Mouse (Mus musculus): ENCODE results near the gene 4931406P16Rik.
"Not testable (repeated sequence)": the region's sequence is repeated elsewhere in the genome, so short reads cannot be mapped to it uniquely, and the experiment has no call there.

Gene 4931406P16Rik

GRCm38 (mm10) chr7:34214644-34215043, 98.7 kb downstream of the 4931406P16Rik start:
- no peak for DNase-seq (ENCODE audit: low read depth, low spot score)

- DNase-seq (ENCODE audit: low read depth, low spot score), result no peak
Observed at GRCm38 (mm10) chr7:34213281-34213680, 100.1 kb downstream of the 4931406P16Rik start.

- no peak for DNase-seq (ENCODE audit: low read depth, low spot score)
Observed at GRCm38 (mm10) chr7:34208027-34208745, 105.2 kb downstream of the 4931406P16Rik start.

DNA sequence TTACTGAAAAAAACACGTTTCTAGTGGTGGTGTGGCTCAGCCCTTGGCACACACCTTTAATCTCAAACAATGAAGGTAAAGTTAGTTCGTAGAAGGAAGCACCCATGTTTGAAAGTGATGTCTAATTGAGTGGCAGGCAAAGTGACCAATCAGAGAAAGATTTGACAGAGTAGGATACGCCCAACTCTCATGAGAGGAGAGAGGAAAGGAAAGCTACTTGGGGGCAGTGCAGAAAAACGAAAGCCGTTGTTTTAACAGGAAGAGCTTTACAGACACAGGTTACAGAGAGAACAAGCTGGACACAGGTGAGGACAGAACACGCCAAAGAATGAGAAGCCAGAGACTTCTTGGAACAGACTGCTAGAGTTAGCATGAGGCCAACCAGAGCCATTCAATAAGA, 107.0 kb downstream of the 4931406P16Rik start:
- DNase-seq (ENCODE audit: low read depth, low spot score), result no peak

- not testable (repeated sequence) for DNase-seq (ENCODE audit: low read depth, low spot score)
Observed at GRCm38 (mm10) chr7:34202147-34202546, 111.2 kb downstream of the 4931406P16Rik start.

- no peak for DNase-seq (ENCODE audit: low read depth, low spot score)
Observed at GRCm38 (mm10) chr7:34200829-34201228, 112.5 kb downstream of the 4931406P16Rik start.

DNA sequence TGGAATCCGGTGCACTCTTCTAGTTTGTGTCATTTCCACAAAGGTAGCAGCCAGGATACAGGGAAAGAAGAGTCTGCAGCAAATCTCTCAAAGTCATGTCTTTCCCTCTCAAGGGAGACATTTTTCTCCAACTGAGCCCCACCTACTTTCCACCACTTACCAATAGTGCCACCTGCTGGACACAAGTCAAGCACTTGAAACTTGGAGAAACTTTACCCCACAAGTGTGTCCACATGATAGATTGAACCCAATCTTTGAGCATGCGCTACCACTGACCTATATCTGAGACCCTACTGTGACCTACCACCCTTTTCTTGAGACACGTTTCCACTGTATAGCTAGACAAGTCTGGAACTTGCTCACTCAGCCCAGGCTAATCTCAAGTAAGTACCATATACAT, 115.0 kb downstream of the 4931406P16Rik start:
- DNase-seq (ENCODE audit: low read depth, low spot score), result peak; percentile 9

GRCm38 (mm10) chr7:34196132-34197128, 116.9 kb downstream of the 4931406P16Rik start, which contains the start of gene Pdcd2l:
Pdcd2l (minus strand) TSS chr7:34196661.
- DNase-seq (ENCODE audit: low read depth, low spot score), result peak; percentile 81

DNA sequence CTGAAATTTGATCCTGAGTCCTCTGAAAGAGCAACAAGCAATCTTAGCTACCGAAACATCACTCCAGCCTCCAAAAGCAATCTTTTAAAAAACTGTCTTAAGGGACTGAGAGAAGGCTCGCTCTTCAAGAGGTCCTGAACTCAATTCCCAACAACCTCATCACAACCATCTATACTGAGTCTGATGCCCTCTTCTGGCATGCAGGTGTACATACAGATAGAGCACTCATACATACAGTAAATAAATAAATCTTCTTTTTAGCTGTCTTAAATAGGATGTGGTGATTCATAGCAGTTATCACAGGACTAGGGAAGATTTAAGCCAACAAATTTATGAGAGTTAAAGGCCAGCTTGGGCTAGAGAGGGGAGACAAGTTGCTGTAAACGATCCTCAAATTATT, 117.7 kb downstream of the 4931406P16Rik start:
- DNase-seq (ENCODE audit: low read depth, low spot score), result no peak

DNA sequence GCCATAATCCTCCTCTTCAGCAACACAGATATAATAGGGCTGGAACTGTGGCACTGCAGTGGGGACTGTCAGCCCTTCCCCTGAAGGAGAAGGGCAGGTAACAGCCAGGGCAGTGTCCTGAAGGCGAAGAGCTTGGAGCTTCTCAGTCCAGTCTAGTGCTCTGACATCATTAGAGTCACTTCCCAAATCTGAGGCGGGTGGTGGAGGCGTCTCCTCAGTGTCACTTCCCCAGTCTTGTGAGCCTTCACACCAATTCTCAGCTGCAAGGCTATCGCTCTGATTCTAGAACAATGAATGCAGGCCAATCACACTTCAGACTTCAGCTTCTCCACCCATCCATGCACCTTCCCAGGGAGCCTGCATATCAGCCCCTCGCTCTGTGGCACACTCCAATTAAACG, 120.5 kb downstream of the 4931406P16Rik start:
- DNase-seq (ENCODE audit: low read depth, low spot score), result no peak

- no peak for DNase-seq (ENCODE audit: low read depth, low spot score)
Observed at GRCm38 (mm10) chr7:34189376-34189989, 123.9 kb downstream of the 4931406P16Rik start.
